Mouse (Mus musculus) MEL (cell line): ENCODE data around the gene Ptpre. TPM values are rescaled to one million over a fixed set of nuclear protein-coding genes. Genes with fewer than 3 reads are reported as not detected.

ENCODE experiments used
- DNase-seq: peaks from one replicate; pipeline ENCODE4 v3.0.0; 2011; ENCODE audit warnings: low read depth, low spot score
- H3K27ac ChIP-seq: 2 replicates; pipeline ENCODE4 v1.5.1; 2012; ENCODE audit warnings: low read depth, mild to moderate bottlenecking, control low read depth, low read length, moderate library complexity; ENCODE audit not compliant: control insufficient read depth
- H3K27me3 ChIP-seq, 2 experiments: fragments of 150-350 bp in 1 of 2; sonication (generic) in 1 of 2; 2 replicates each; pipeline ENCODE4 v1.6.1; 2012; ENCODE audit warnings: low read length in 2 of 2, mild to moderate bottlenecking in 2 of 2, improper control_type of control experiment in 1 of 2, moderate library complexity in 1 of 2; ENCODE audit not compliant: insufficient read depth in 2 of 2, control insufficient read depth in 1 of 2
- H3K36me3 ChIP-seq, 2 experiments: 2 replicates each; pipeline ENCODE4 v1.6.1; 2012 to 2014; ENCODE audit warnings: low read length in 2 of 2, improper control_type of control experiment in 1 of 2, inconsistent platforms in 1 of 2, mild to moderate bottlenecking in 1 of 2; ENCODE audit not compliant: insufficient read depth in 2 of 2, control insufficient read depth in 1 of 2
- H3K4me1 ChIP-seq, 2 experiments: fragments of 150-350 bp in 1 of 2; sonication (generic) in 1 of 2; 2 replicates each; pipeline ENCODE4 v1.6.1; 2012; ENCODE audit warnings: low read length in 2 of 2, improper control_type of control experiment in 1 of 2, mild to moderate bottlenecking in 1 of 2; ENCODE audit not compliant: insufficient read depth in 2 of 2, control insufficient read depth in 1 of 2
- H3K4me3 ChIP-seq, 2 experiments: fragments of 150-350 bp in 1 of 2; sonication (generic) in 1 of 2; 2 replicates each; pipeline ENCODE4 v1.5.1; 2012; ENCODE audit warnings: low read depth in 2 of 2, low read length in 2 of 2, mild to moderate bottlenecking in 2 of 2, moderate library complexity in 2 of 2, control low read depth in 1 of 2, improper control_type of control experiment in 1 of 2; ENCODE audit not compliant: control insufficient read depth in 1 of 2, insufficient read depth in 1 of 2
- H3K79me2 ChIP-seq: 2 replicates; pipeline ENCODE4 v1.6.1; 2012; ENCODE audit warnings: mild to moderate bottlenecking, low read length, moderate library complexity; ENCODE audit not compliant: control insufficient read depth, poor library complexity, insufficient read depth
- H3K9ac ChIP-seq: 2 replicates; pipeline ENCODE4 v1.6.1; 2012; ENCODE audit warnings: low read depth, mild to moderate bottlenecking, control low read depth, low read length, moderate library complexity; ENCODE audit not compliant: control insufficient read depth, poor library complexity, severe bottlenecking
- H3K9me3 ChIP-seq: fragments of 150-350 bp; sonication (generic); replicated peaks from 2 replicates; pipeline ENCODE4 v1.6.1; 2012; ENCODE audit warnings: mild to moderate bottlenecking, low read length, improper control_type of control experiment, moderate library complexity; ENCODE audit not compliant: insufficient read depth
- BHLHE40 ChIP-seq: IDR thresholded peaks from 2 replicates; pipeline ENCODE4 v1.6.1; 2012; ENCODE audit warnings: low read depth, mild to moderate bottlenecking, inconsistent platforms, low read length, improper control_type of control experiment, borderline replicate concordance
- CHD2 ChIP-seq: IDR thresholded peaks from 2 replicates; pipeline ENCODE4 v1.6.1; 2011; ENCODE audit warnings: low read length, improper control_type of control experiment
- CTCF ChIP-seq, 3 experiments: IDR thresholded peaks in 2 of 3; conservative IDR thresholded peaks in 1 of 3; 2 replicates each; pipeline ENCODE4 v1.5.1; 2011 to 2012; ENCODE audit warnings: low read length in 3 of 3, low read depth in 2 of 3, mild to moderate bottlenecking in 2 of 3, improper control_type of control experiment in 1 of 3, inconsistent platforms in 1 of 3, mixed read lengths in 1 of 3, moderate library complexity in 1 of 3; ENCODE audit not compliant: control insufficient read depth in 1 of 3, insufficient read depth in 1 of 3, poor library complexity in 1 of 3, severe bottlenecking in 1 of 3
- E2F4 ChIP-seq: IDR thresholded peaks from 2 replicates; pipeline ENCODE4 v1.6.1; 2011; ENCODE audit warnings: low read depth, low read length, improper control_type of control experiment, borderline replicate concordance
- ELF1 ChIP-seq: IDR thresholded peaks from 2 replicates; pipeline ENCODE4 v1.6.1; 2014; ENCODE audit warnings: low read depth, mild to moderate bottlenecking, inconsistent platforms, low read length, improper control_type of control experiment, moderate library complexity
- EP300 ChIP-seq, 2 experiments: IDR thresholded peaks; 2 replicates each; pipeline ENCODE4 v1.6.1; 2011; ENCODE audit warnings: improper control_type of control experiment in 2 of 2, low read length in 2 of 2, low read depth in 1 of 2, mild to moderate bottlenecking in 1 of 2
- HCFC1 ChIP-seq: IDR thresholded peaks from 2 replicates; pipeline ENCODE4 v1.6.1; 2012; ENCODE audit warnings: low read depth, mild to moderate bottlenecking, inconsistent platforms, low read length, improper control_type of control experiment, moderate library complexity
- KAT2A ChIP-seq: conservative IDR thresholded peaks from 2 replicates; pipeline ENCODE4 v1.6.1; 2012; ENCODE audit warnings: low read depth, low read length, improper control_type of control experiment, inconsistent platforms
- MAFK ChIP-seq: IDR thresholded peaks from 2 replicates; pipeline ENCODE4 v1.6.1; 2011; ENCODE audit warnings: low read depth, mild to moderate bottlenecking, low read length, improper control_type of control experiment, borderline replicate concordance
- MAZ ChIP-seq: IDR thresholded peaks from 2 replicates; pipeline ENCODE4 v1.6.1; 2012; ENCODE audit warnings: low read depth, mild to moderate bottlenecking, inconsistent platforms, low read length, improper control_type of control experiment
- MXI1 ChIP-seq: IDR thresholded peaks from 2 replicates; pipeline ENCODE4 v1.6.1; 2011; ENCODE audit warnings: mild to moderate bottlenecking, low read depth, low read length, improper control_type of control experiment
- MYB ChIP-seq: IDR thresholded peaks from 2 replicates; pipeline ENCODE4 v1.6.1; 2011; ENCODE audit warnings: mild to moderate bottlenecking, low read depth, low read length, improper control_type of control experiment
- NELFE ChIP-seq: IDR thresholded peaks from 2 replicates; pipeline ENCODE4 v1.6.1; 2011; ENCODE audit warnings: low read depth, low read length, improper control_type of control experiment
- NRF1 ChIP-seq: IDR thresholded peaks from 2 replicates; pipeline ENCODE4 v1.6.1; 2014; ENCODE audit warnings: low read depth, mild to moderate bottlenecking, inconsistent platforms, low read length, improper control_type of control experiment, moderate library complexity; ENCODE audit not compliant: poor library complexity, insufficient read depth, severe bottlenecking
- POLR2A ChIP-seq, 2 experiments: IDR thresholded peaks; 2 replicates each; pipeline ENCODE4 v1.6.1; 2011 to 2012; ENCODE audit warnings: low read length in 2 of 2, mild to moderate bottlenecking in 2 of 2, control low read depth in 1 of 2, improper control_type of control experiment in 1 of 2, low read depth in 1 of 2, moderate library complexity in 1 of 2; ENCODE audit not compliant: control insufficient read depth in 1 of 2, insufficient read depth in 1 of 2, poor library complexity in 1 of 2
- POLR2AphosphoS2 ChIP-seq: IDR thresholded peaks from 2 replicates; pipeline ENCODE4 v1.6.1; 2011; ENCODE audit warnings: low read length, improper control_type of control experiment
- RAD21 ChIP-seq: IDR thresholded peaks from 2 replicates; pipeline ENCODE4 v1.6.1; 2011; ENCODE audit warnings: mild to moderate bottlenecking, low read depth, low read length, improper control_type of control experiment
- SMC3 ChIP-seq: IDR thresholded peaks from 2 replicates; pipeline ENCODE4 v1.6.1; 2011; ENCODE audit warnings: low read depth, low read length, improper control_type of control experiment
- TAL1 ChIP-seq: IDR thresholded peaks from 2 replicates; pipeline ENCODE4 v1.6.1; 2012; ENCODE audit warnings: mild to moderate bottlenecking, inconsistent platforms, low read length, moderate library complexity, mixed read lengths
- USF1 ChIP-seq: IDR thresholded peaks from 2 replicates; pipeline ENCODE4 v1.6.1; 2014; ENCODE audit warnings: low read depth, mild to moderate bottlenecking, inconsistent platforms, low read length, improper control_type of control experiment, moderate library complexity
- USF2 ChIP-seq, 2 experiments: IDR thresholded peaks; 2 replicates each; pipeline ENCODE4 v1.6.1; 2011 to 2012; ENCODE audit warnings: improper control_type of control experiment in 2 of 2, low read length in 2 of 2, borderline replicate concordance in 1 of 2, inconsistent platforms in 1 of 2, low read depth in 1 of 2, mild to moderate bottlenecking in 1 of 2; ENCODE audit not compliant: insufficient read depth in 1 of 2
- ZC3H11A ChIP-seq: IDR thresholded peaks from 2 replicates; pipeline ENCODE4 v1.6.1; 2012; ENCODE audit warnings: low read depth, mild to moderate bottlenecking, inconsistent platforms, low read length, improper control_type of control experiment
- ZKSCAN1 ChIP-seq: IDR thresholded peaks from 2 replicates; pipeline ENCODE4 v1.6.1; 2012; ENCODE audit warnings: low read depth, mild to moderate bottlenecking, inconsistent platforms, low read length, improper control_type of control experiment, moderate library complexity
- ZMIZ1 ChIP-seq: IDR thresholded peaks from 2 replicates; pipeline ENCODE4 v1.6.1; 2012; ENCODE audit warnings: low read depth, mild to moderate bottlenecking, inconsistent platforms, low read length, improper control_type of control experiment, moderate library complexity
- ZNF384 ChIP-seq: IDR thresholded peaks from 2 replicates; pipeline ENCODE4 v1.6.1; 2012; ENCODE audit warnings: low read depth, mild to moderate bottlenecking, inconsistent platforms, low read length, improper control_type of control experiment
- polyA plus RNA-seq, 2 experiments: library from polyadenylated mRNA; stranded (reverse) in 1 of 2; unstranded in 1 of 2; fragments of >175 nt in 1 of 2; fragments of >200 nt in 1 of 2; gene quantifications; 2 replicates each; pipeline versions ENCODE4 v1.2.1 to v1.2.4; 2012; ENCODE audit warnings: low replicate concordance in 2 of 2, low read depth in 1 of 2; ENCODE audit not compliant: insufficient read length in 2 of 2, insufficient read depth in 1 of 2, missing spikeins in 1 of 2
- total RNA-seq: library from RNA; depleted of rRNA; stranded (reverse); fragments of 300-350 nt; gene quantifications from 2 replicates; pipeline ENCODE4 v1.2.3, GENCODE M21; 2012

Ptpre gene
- total and polyA plus RNA-seq, 3 experiments, result 4.9 to 12.9 TPM; not detected in 1

DNA sequence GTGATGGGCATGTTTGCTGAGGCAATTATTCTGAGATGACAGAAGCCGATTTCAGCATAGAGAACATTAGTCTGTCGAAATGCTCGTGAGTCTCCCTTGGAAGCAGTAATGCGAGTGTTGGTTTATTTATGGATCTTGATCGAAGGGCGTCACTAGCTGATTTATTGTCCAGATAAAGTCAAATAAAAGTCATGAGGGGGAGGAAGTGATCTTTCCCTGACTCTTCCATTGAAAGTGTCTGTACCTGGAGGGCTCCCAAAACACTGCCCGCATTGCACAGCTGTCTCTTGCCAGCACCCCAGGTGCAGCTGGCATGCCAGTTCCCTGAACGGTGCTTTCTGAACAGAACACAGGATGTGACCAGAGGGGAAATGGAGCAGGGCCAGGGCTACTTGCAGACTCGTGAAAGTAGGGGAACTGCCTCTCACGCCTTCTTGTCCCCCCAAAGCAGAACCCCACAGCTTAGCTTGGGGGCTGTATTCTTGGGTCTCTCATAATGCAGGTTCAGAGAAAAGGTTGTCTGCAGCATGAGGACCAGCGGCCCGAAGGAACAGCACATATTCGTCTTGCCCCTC is 100.2 kb downstream of the Ptpre start:
- Histone ChIP-seq H3K4me3 (no peak overlapping the region), H3K9me3 (no peaks in the 10 kb centered on the region), H3K27me3 (no peaks in the 10 kb centered on the region), H3K9ac (no peak overlapping the region), H3K79me2 (no peaks in the 10 kb centered on the region), H3K27ac (no peak overlapping the region), H3K4me1 (no peaks in the 10 kb centered on the region), H3K36me3 (no peaks in the 10 kb centered on the region)
- no peak for DNase-seq
- TF ChIP-seq MXI1 (no peak), USF1 (no peak), ELF1 (no peak), KAT2A (no peak), USF2 (IDR thresholded peaks at IDR 0.05; ENCODE audit: borderline replicate concordance in 1 of 2, insufficient read depth in 1 of 2, low read depth in 1 of 2, low read length in 2 of 2) (no peak), E2F4 (no peak), EP300 (IDR thresholded peaks at IDR 0.05; ENCODE audit: low read depth in 1 of 2, low read length in 2 of 2) (no peak), ZNF384 (no peak), MAZ (no peak), ZMIZ1 (no peak), NRF1 (no peak), CTCF (IDR thresholded peaks at IDR 0.05 in 2 of 3, conservative IDR thresholded peaks at IDR 0.05 in 1 of 3; ENCODE audit: control insufficient read depth in 1 of 3, insufficient read depth in 1 of 3, low read depth in 2 of 3, low read length in 3 of 3, poor library complexity in 1 of 3, severe bottlenecking in 1 of 3) (no peak), MAFK (no peak), MYB (no peak), ZC3H11A (no peak)

DNA sequence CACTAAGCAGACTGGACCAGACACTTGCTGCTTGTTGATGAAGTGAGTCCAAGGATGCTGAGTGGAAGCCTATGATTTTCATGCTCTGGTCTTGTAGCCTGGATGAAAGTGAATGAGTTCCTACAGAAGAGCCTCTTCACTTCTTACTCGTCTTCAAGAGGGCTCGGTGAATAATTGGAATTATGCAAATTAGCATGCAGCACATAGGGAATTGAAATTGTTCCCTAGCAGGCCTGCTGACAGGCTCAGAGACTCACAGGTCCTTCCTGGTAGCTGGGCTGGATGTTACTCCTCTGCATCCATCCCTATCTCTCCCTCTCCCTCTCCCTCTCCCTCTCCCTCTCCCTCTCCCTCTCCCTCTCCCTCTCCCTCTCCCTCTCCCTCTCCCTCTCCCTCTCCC is 102.1 kb downstream of the Ptpre start:
- no peak for DNase-seq
- Histone ChIP-seq H3K79me2 (no peaks in the 10 kb centered on the region), H3K4me3 (no peak overlapping the region), H3K27ac (no peak overlapping the region), H3K4me1 (no peaks in the 10 kb centered on the region), H3K27me3 (no peaks in the 10 kb centered on the region), H3K9me3 (no peaks in the 10 kb centered on the region), H3K9ac (no peak overlapping the region), H3K36me3 (no peaks in the 10 kb centered on the region)
- TF ChIP-seq POLR2AphosphoS2, result no peak
- no peak for TF ChIP-seq EP300 (IDR thresholded peaks at IDR 0.05; ENCODE audit: low read depth in 1 of 2, low read length in 2 of 2)
- no peak for TF ChIP-seq USF1
- TF ChIP-seq CTCF (IDR thresholded peaks at IDR 0.05 in 2 of 3, conservative IDR thresholded peaks at IDR 0.05 in 1 of 3; ENCODE audit: control insufficient read depth in 1 of 3, insufficient read depth in 1 of 3, low read depth in 2 of 3, low read length in 3 of 3, poor library complexity in 1 of 3, severe bottlenecking in 1 of 3), result no peak
- no peak for TF ChIP-seq NELFE
- no peak for TF ChIP-seq POLR2A (IDR thresholded peaks at IDR 0.05; ENCODE audit: control insufficient read depth in 1 of 2, insufficient read depth in 1 of 2, low read depth in 1 of 2, low read length in 2 of 2, poor library complexity in 1 of 2)
- TF ChIP-seq HCFC1, result no peak
- no peak for TF ChIP-seq TAL1
- no peak for TF ChIP-seq ZC3H11A
- no peak for TF ChIP-seq MAZ
- TF ChIP-seq RAD21, result no peak
- no peak for TF ChIP-seq ZKSCAN1
- TF ChIP-seq BHLHE40, result no peak
- no peak for TF ChIP-seq ZMIZ1
- no peak for TF ChIP-seq CHD2
- TF ChIP-seq SMC3, result no peak
- TF ChIP-seq E2F4, result no peak
- no peak for TF ChIP-seq KAT2A
- TF ChIP-seq NRF1, result no peak
